Mouse (Mus musculus) forebrain, embryonic 11.5 days (tissue): ENCODE data around the gene Runx1. TPM values are rescaled to one million over a fixed set of nuclear protein-coding genes. Genes with fewer than 3 reads are reported as not detected.

ENCODE experiments used
- ATAC-seq: fragments of 200-750 bp; cut with Nextera tagmentation; replicated peaks from 2 replicates; pipeline ENCODE4 v1.8.0; 2017; ENCODE audit warnings: moderate TSS enrichment; ENCODE audit not compliant: low FRiP score
- DNase-seq: peaks from one replicate; pipeline ENCODE4 v3.0.0-alpha.2; 2017; ENCODE audit warnings: low spot score
- H3K27ac ChIP-seq: fragments of 300-500 bp; sonication (generic); 2 replicates; pipeline ENCODE4 v1.5.1; 2014; ENCODE audit warnings: low read depth, low read length
- H3K27me3 ChIP-seq: fragments of 300-500 bp; sonication (generic); 2 replicates; pipeline ENCODE4 v1.6.1; 2014; ENCODE audit warnings: mild to moderate bottlenecking, low read length, mixed read lengths; ENCODE audit not compliant: control insufficient read depth, insufficient read depth
- H3K36me3 ChIP-seq: fragments of 300-500 bp; sonication (generic); 2 replicates; pipeline ENCODE4 v1.6.1; 2014; ENCODE audit warnings: mild to moderate bottlenecking, low read length, moderate library complexity, mixed read lengths; ENCODE audit not compliant: control insufficient read depth, insufficient read depth
- H3K4me1 ChIP-seq: fragments of 300-500 bp; sonication (generic); replicated peaks from 2 replicates; pipeline ENCODE4 v1.6.1; 2014; ENCODE audit warnings: low read length, mixed read lengths; ENCODE audit not compliant: control insufficient read depth, insufficient read depth
- H3K4me2 ChIP-seq: fragments of 300-500 bp; sonication (generic); 2 replicates; pipeline ENCODE4 v1.6.1; 2014; ENCODE audit warnings: low read depth, mild to moderate bottlenecking, low read length, moderate library complexity, mixed read lengths; ENCODE audit not compliant: severe bottlenecking
- H3K4me3 ChIP-seq: fragments of 300-500 bp; sonication (generic); 2 replicates; pipeline ENCODE4 v1.5.1; 2014; ENCODE audit warnings: low read depth, low read length
- H3K9ac ChIP-seq: fragments of 300-500 bp; sonication (generic); 2 replicates; pipeline ENCODE4 v1.6.1; 2014; ENCODE audit warnings: low read length
- H3K9me3 ChIP-seq: fragments of 300-500 bp; sonication (generic); 2 replicates; pipeline ENCODE4 v1.6.1; 2016; ENCODE audit warnings: low read length, mixed read lengths; ENCODE audit not compliant: control insufficient read depth
- WGBS: fragments of 180-500 bp; shearing (Covaris S2); extraction: QIAGEN DNeasy Blood & Tissue Kit; methylation state at CpG from one replicate; pipeline ENCODE4 v1.1.7; 2014; 5-methylcytosine and 5-hydroxymethylcytosine counted together
- polyA plus RNA-seq: library from polyadenylated mRNA; unstranded; fragments of >200 nt; fragmentation: Nextera tagmentation; extraction: Ambion mirVana; gene quantifications from 2 replicates; pipeline ENCODE4 v1.2.1, GENCODE M21; 2014

The Runx1 gene
- polyA plus RNA-seq, 1 experiment from 2014 or later = 2.2 TPM

- WGBS = 87% methylated on average over 11 of the region's 11 CpGs
- ATAC-seq (no peak), DNase-seq (no peak)
- no peak overlapping the region for H3K27ac ChIP-seq
- H3K4me3 ChIP-seq = no peak overlapping the region
- no peak overlapping the region for H3K4me2 ChIP-seq
- H3K9me3 ChIP-seq = no peaks in the 10 kb centered on the region
- no peak overlapping the region for H3K9ac ChIP-seq
- H3K27me3 ChIP-seq = no peaks in the 10 kb centered on the region
- no peaks in the 10 kb centered on the region for H3K36me3 ChIP-seq
- no peaks in the 10 kb centered on the region for H3K4me1 ChIP-seq
Observed at GRCm38 (mm10) chr16:92674916-92675450, 151.0 kb downstream of the Runx1 start.

GRCm38 (mm10) chr16:92674121-92674816, 151.7 kb downstream of the Runx1 start:
- Histone ChIP-seq H3K4me1 (no peaks in the 10 kb centered on the region), H3K9ac (no peak overlapping the region), H3K9me3 (no peaks in the 10 kb centered on the region), H3K4me2 (no peak overlapping the region), H3K4me3 (no peak overlapping the region), H3K36me3 (no peaks in the 10 kb centered on the region), H3K27me3 (no peaks in the 10 kb centered on the region), H3K27ac (no peak overlapping the region)
- ATAC-seq = no peak
- DNase-seq = no peak
- 77% methylated on average over 18 of the region's 18 CpGs for WGBS

- no peak for ATAC-seq
- Histone ChIP-seq H3K4me2 (no peak overlapping the region), H3K9ac (no peak overlapping the region)
Observed at GRCm38 (mm10) chr16:92668807-92669206, 157.1 kb downstream of the Runx1 start.

GRCm38 (mm10) chr16:92661757-92662156, 164.2 kb downstream of the Runx1 start:
- DNase-seq (no peak), ATAC-seq (no peak)
- no peaks in the 10 kb centered on the region for H3K4me1 ChIP-seq
- H3K9me3 ChIP-seq = no peaks in the 10 kb centered on the region
- no peak overlapping the region for H3K27ac ChIP-seq
- no peak overlapping the region for H3K4me2 ChIP-seq
- 84% methylated on average over 7 of the region's 7 CpGs for WGBS
- H3K9ac ChIP-seq = no peak overlapping the region
- no peak overlapping the region for H3K4me3 ChIP-seq
- no peaks in the 10 kb centered on the region for H3K27me3 ChIP-seq
- H3K36me3 ChIP-seq = no peaks in the 10 kb centered on the region

More at GRCm38 (mm10) chr16:92668807-92669206, 157.1 kb downstream of the Runx1 start:
- Histone ChIP-seq H3K36me3 (no peaks in the 10 kb centered on the region), H3K27ac (no peak overlapping the region), H3K4me1 (no peaks in the 10 kb centered on the region), H3K9me3 (no peaks in the 10 kb centered on the region), H3K27me3 (no peaks in the 10 kb centered on the region), H3K4me3 (no peak overlapping the region)
- DNase-seq = no peak

- H3K36me3 ChIP-seq = no peaks in the 10 kb centered on the region
- H3K27ac ChIP-seq = no peak overlapping the region
- no peak overlapping the region for H3K4me2 ChIP-seq
- H3K9me3 ChIP-seq = no peaks in the 10 kb centered on the region
- no peak overlapping the region for H3K9ac ChIP-seq
- DNase-seq (no peak), ATAC-seq (no peak)
- H3K4me3 ChIP-seq = no peak overlapping the region
- peaks cover 4% of the 10 kb centered on the region; the same call in 1 of the 2 replicates for H3K4me1 ChIP-seq
- H3K27me3 ChIP-seq = no peaks in the 10 kb centered on the region
- WGBS = 97% methylated on average over 5 of the region's 5 CpGs
Observed at GRCm38 (mm10) chr16:92656750-92657149, 169.2 kb downstream of the Runx1 start.

GRCm38 (mm10) chr16:92654294-92654950, 171.5 kb downstream of the Runx1 start:
- H3K27me3 ChIP-seq = no peaks in the 10 kb centered on the region
- H3K9ac ChIP-seq = no peak overlapping the region
- no peak overlapping the region for H3K4me3 ChIP-seq
- peaks cover 4% of the 10 kb centered on the region; the same call in 1 of the 2 replicates for H3K4me1 ChIP-seq
- no peak overlapping the region for H3K27ac ChIP-seq
- H3K9me3 ChIP-seq = no peaks in the 10 kb centered on the region
- ATAC-seq = no peak
- DNase-seq = no peak
- H3K36me3 ChIP-seq = no peaks in the 10 kb centered on the region
- H3K4me2 ChIP-seq = no peak overlapping the region
- 37% methylated on average over 5 of the region's 5 CpGs for WGBS

- H3K4me3 ChIP-seq = no peak overlapping the region
- no peaks in the 10 kb centered on the region for H3K27me3 ChIP-seq
- no peaks in the 10 kb centered on the region for H3K36me3 ChIP-seq
- ATAC-seq = no peak
- peaks cover 4% of the 10 kb centered on the region; the same call in 1 of the 2 replicates for H3K4me1 ChIP-seq
- no peak overlapping the region for H3K9ac ChIP-seq
- 53% methylated on average over 5 of the region's 5 CpGs for WGBS
- no peaks in the 10 kb centered on the region for H3K9me3 ChIP-seq
- no peak overlapping the region for H3K27ac ChIP-seq
- no peak for DNase-seq
- H3K4me2 ChIP-seq = no peak overlapping the region
Observed at GRCm38 (mm10) chr16:92653816-92654215, 172.1 kb downstream of the Runx1 start.

GRCm38 (mm10) chr16:92651256-92651655, 174.7 kb downstream of the Runx1 start:
- Histone ChIP-seq H3K4me2 (no peak overlapping the region), H3K27me3 (no peaks in the 10 kb centered on the region), H3K9me3 (no peaks in the 10 kb centered on the region), H3K4me3 (no peak overlapping the region), H3K36me3 (no peaks in the 10 kb centered on the region), H3K4me1 (peaks cover 4% of the 10 kb centered on the region; the same call in 1 of the 2 replicates), H3K9ac (no peak overlapping the region), H3K27ac (no peak overlapping the region)
- no peak for ATAC-seq
- DNase-seq = no peak
- WGBS = 94% methylated on average over 3 of the region's 3 CpGs
